Mouse (Mus musculus) forebrain, embryonic 14.5 days (tissue): ENCODE results near the gene Rgs6. TPM values are rescaled to one million over a fixed set of nuclear protein-coding genes. Genes with fewer than 3 reads are reported as not detected.

Experiments used
- ATAC-seq: fragments of 200-750 bp; cut with Nextera tagmentation; 2 replicates; pipeline ENCODE4 v1.8.0; 2017; ENCODE audit warnings: mild to moderate bottlenecking, moderate library complexity
- DNase-seq: peaks from one replicate; pipeline ENCODE4 v3.0.0-alpha.2; 2015; ENCODE audit warnings: low spot score
- H3K27ac ChIP-seq: fragments of 300-500 bp; sonication (generic); 2 replicates; pipeline ENCODE4 v1.5.1; 2014; ENCODE audit warnings: low read depth, mild to moderate bottlenecking, control low read depth, low read length, moderate library complexity
- H3K27me3 ChIP-seq: fragments of 300-500 bp; sonication (generic); replicated peaks from 2 replicates; pipeline ENCODE4 v1.6.1; 2014; ENCODE audit warnings: low read length, control low read depth, mixed read lengths; ENCODE audit not compliant: control insufficient read depth, insufficient read depth
- H3K36me3 ChIP-seq: fragments of 300-500 bp; sonication (generic); 2 replicates; pipeline ENCODE4 v1.6.1; 2014; ENCODE audit warnings: low read length, control low read depth; ENCODE audit not compliant: control insufficient read depth, insufficient read depth
- H3K4me1 ChIP-seq: fragments of 300-500 bp; sonication (generic); 2 replicates; pipeline ENCODE4 v1.6.1; 2014; ENCODE audit warnings: antibody characterized with exemption, low read length, control low read depth; ENCODE audit not compliant: control insufficient read depth, insufficient read depth
- H3K4me2 ChIP-seq: fragments of 300-500 bp; sonication (generic); 2 replicates; pipeline ENCODE4 v1.6.1; 2014; ENCODE audit warnings: mild to moderate bottlenecking, control low read depth, low read length
- H3K4me3 ChIP-seq: fragments of 300-500 bp; sonication (generic); 2 replicates; pipeline ENCODE4 v1.5.1; 2014; ENCODE audit warnings: low read depth, low read length, control low read depth
- H3K9ac ChIP-seq: fragments of 300-500 bp; sonication (generic); 2 replicates; pipeline ENCODE4 v1.6.1; 2014; ENCODE audit warnings: mild to moderate bottlenecking, low read length, control low read depth, moderate library complexity
- H3K9me3 ChIP-seq: fragments of 300-500 bp; sonication (generic); replicated peaks from 2 replicates; pipeline ENCODE4 v1.6.1; 2016; ENCODE audit warnings: low read length, control low read depth, mixed read lengths; ENCODE audit not compliant: control insufficient read depth
- WGBS: fragments of 180-500 bp; shearing (Covaris S2); extraction: QIAGEN DNeasy Blood & Tissue Kit; methylation state at CpG from one replicate; pipeline ENCODE4 v1.1.7; 2014; 5-methylcytosine and 5-hydroxymethylcytosine counted together
- polyA plus RNA-seq: library from polyadenylated mRNA; unstranded; fragments of >200 nt; fragmentation: Nextera tagmentation; extraction: Ambion mirVana; gene quantifications from 2 replicates; pipeline ENCODE4 v1.2.1, GENCODE M21; 2014

Rgs6 gene
- polyA plus RNA-seq, 1 experiment from 2014 or later = 5.0 TPM

GRCm38 (mm10) chr12:83038779-83039178 is 450.7 kb downstream of the Rgs6 start:
- Histone ChIP-seq H3K4me3 (no peak overlapping the region), H3K36me3 (no peaks in the 10 kb centered on the region), H3K27me3 (no peaks in the 10 kb centered on the region), H3K27ac (no peak overlapping the region), H3K4me1 (peaks cover 19% of the 10 kb centered on the region), H3K4me2 (no peak overlapping the region), H3K9me3 (no peaks in the 10 kb centered on the region), H3K9ac (no peak overlapping the region)
- no peak for DNase-seq
- no peak for ATAC-seq
- 91% methylated on average over 7 of the region's 7 CpGs for WGBS

GRCm38 (mm10) chr12:83039859-83040258 is 451.8 kb downstream of the Rgs6 start:
- Histone ChIP-seq H3K9ac (no peak overlapping the region), H3K9me3 (no peaks in the 10 kb centered on the region), H3K27ac (no peak overlapping the region), H3K4me3 (no peak overlapping the region), H3K36me3 (no peaks in the 10 kb centered on the region), H3K4me2 (no peak overlapping the region), H3K4me1 (peaks cover 29% of the 10 kb centered on the region), H3K27me3 (no peaks in the 10 kb centered on the region)
- peak; percentile 66 for DNase-seq
- WGBS = 64% methylated on average over 3 of the region's 3 CpGs
- no peak for ATAC-seq

GRCm38 (mm10) chr12:83043980-83044620 is 456.0 kb downstream of the Rgs6 start:
- WGBS = 22% methylated on average over 6 of the region's 6 CpGs
- Histone ChIP-seq H3K9me3 (no peaks in the 10 kb centered on the region), H3K4me3 (no peak overlapping the region), H3K9ac (peak overlapping the region; percentile 29; the same call in 1 of the 2 replicates), H3K27ac (peak overlapping the region; percentile 79), H3K4me1 (peaks cover 38% of the 10 kb centered on the region), H3K36me3 (no peaks in the 10 kb centered on the region), H3K4me2 (peak overlapping the region; percentile 46), H3K27me3 (no peaks in the 10 kb centered on the region)
- DNase-seq = peak; percentile 65
- peak; percentile 52 for ATAC-seq

- Histone ChIP-seq H3K9ac (peak overlapping the region; percentile 29; the same call in 1 of the 2 replicates), H3K9me3 (no peaks in the 10 kb centered on the region), H3K4me1 (peaks cover 36% of the 10 kb centered on the region), H3K4me3 (0 out of 2 replicates have a peak overlapping the region, but pooled peaks have one; percentile 3), H3K36me3 (no peaks in the 10 kb centered on the region), H3K27me3 (no peaks in the 10 kb centered on the region), H3K27ac (peak overlapping the region; percentile 79), H3K4me2 (peak overlapping the region; percentile 46)
- peak; percentile 89 for DNase-seq
- WGBS = 15% methylated on average over 4 of the region's 4 CpGs
- ATAC-seq = peak; percentile 76
Measured at GRCm38 (mm10) chr12:83044621-83044990, 456.5 kb downstream of the Rgs6 start.

GRCm38 (mm10) chr12:83045001-83045531 is 457.0 kb downstream of the Rgs6 start:
- DNase-seq = no peak
- Histone ChIP-seq H3K9ac (peak overlapping the region; percentile 37; the same call in 1 of the 2 replicates), H3K27me3 (no peaks in the 10 kb centered on the region), H3K4me1 (peaks cover 34% of the 10 kb centered on the region), H3K36me3 (no peaks in the 10 kb centered on the region), H3K27ac (peak overlapping the region; percentile 79), H3K9me3 (no peaks in the 10 kb centered on the region), H3K4me2 (peak overlapping the region; percentile 46), H3K4me3 (0 out of 2 replicates have a peak overlapping the region, but pooled peaks have one; percentile 3)
- ATAC-seq = peak; percentile 38
- 8% methylated on average over 12 of the region's 12 CpGs for WGBS

- H3K4me3 ChIP-seq = no peak overlapping the region
- peaks cover 34% of the 10 kb centered on the region for H3K4me1 ChIP-seq
- no peak overlapping the region for H3K27ac ChIP-seq
- H3K9ac ChIP-seq = no peak overlapping the region
- no peak for DNase-seq
- 95% methylated on average over 9 of the region's 9 CpGs for WGBS
- no peak for ATAC-seq
- H3K27me3 ChIP-seq = no peaks in the 10 kb centered on the region
- no peaks in the 10 kb centered on the region for H3K9me3 ChIP-seq
- H3K36me3 ChIP-seq = no peaks in the 10 kb centered on the region
- no peak overlapping the region for H3K4me2 ChIP-seq
Measured at GRCm38 (mm10) chr12:83046734-83047133, 458.6 kb downstream of the Rgs6 start.

- H3K4me1 ChIP-seq = peaks cover 34% of the 10 kb centered on the region
- no peaks in the 10 kb centered on the region for H3K9me3 ChIP-seq
- H3K27me3 ChIP-seq = no peaks in the 10 kb centered on the region
- H3K9ac ChIP-seq = no peak overlapping the region
- DNase-seq (peak; percentile 58), ATAC-seq (no peak)
- 14% methylated on average over 7 of the region's 7 CpGs for WGBS
- no peak overlapping the region for H3K4me3 ChIP-seq
- H3K27ac ChIP-seq = no peak overlapping the region
- H3K36me3 ChIP-seq = no peaks in the 10 kb centered on the region
- no peak overlapping the region for H3K4me2 ChIP-seq
Measured at GRCm38 (mm10) chr12:83047710-83048109, 459.6 kb downstream of the Rgs6 start.

GRCm38 (mm10) chr12:83050514-83050913 is 462.4 kb downstream of the Rgs6 start:
- Histone ChIP-seq H3K27me3 (no peaks in the 10 kb centered on the region), H3K4me2 (no peak overlapping the region), H3K4me1 (peaks cover 12% of the 10 kb centered on the region), H3K4me3 (no peak overlapping the region), H3K9me3 (peaks cover 7% of the 10 kb centered on the region; the same call in 1 of the 2 replicates), H3K36me3 (no peaks in the 10 kb centered on the region), H3K9ac (no peak overlapping the region), H3K27ac (no peak overlapping the region)
- 91% methylated on average over 8 of the region's 8 CpGs for WGBS
- no peak for DNase-seq
- no peak for ATAC-seq

- Histone ChIP-seq H3K27ac (no peak overlapping the region), H3K4me3 (no peak overlapping the region), H3K9ac (no peak overlapping the region), H3K9me3 (peaks cover 7% of the 10 kb centered on the region; the same call in 1 of the 2 replicates), H3K4me1 (peaks cover 6% of the 10 kb centered on the region), H3K36me3 (no peaks in the 10 kb centered on the region), H3K27me3 (no peaks in the 10 kb centered on the region), H3K4me2 (no peak overlapping the region)
- no peak for ATAC-seq
- WGBS = 83% methylated on average over 4 of the region's 4 CpGs
- no peak for DNase-seq
Measured at GRCm38 (mm10) chr12:83052391-83052790, 464.3 kb downstream of the Rgs6 start.
